Mouse (Mus musculus): ENCODE data around the gene Scn8a. TPM values are rescaled to one million over a fixed set of nuclear protein-coding genes. Genes with fewer than 3 reads are reported as not detected.
A peak's percentile ranks its signal among the peaks of the same experiment; 100 is the strongest.

Gene Scn8a
- polyA plus RNA-seq, 1 experiment from 2014 or later = 0.59 TPM

DNA sequence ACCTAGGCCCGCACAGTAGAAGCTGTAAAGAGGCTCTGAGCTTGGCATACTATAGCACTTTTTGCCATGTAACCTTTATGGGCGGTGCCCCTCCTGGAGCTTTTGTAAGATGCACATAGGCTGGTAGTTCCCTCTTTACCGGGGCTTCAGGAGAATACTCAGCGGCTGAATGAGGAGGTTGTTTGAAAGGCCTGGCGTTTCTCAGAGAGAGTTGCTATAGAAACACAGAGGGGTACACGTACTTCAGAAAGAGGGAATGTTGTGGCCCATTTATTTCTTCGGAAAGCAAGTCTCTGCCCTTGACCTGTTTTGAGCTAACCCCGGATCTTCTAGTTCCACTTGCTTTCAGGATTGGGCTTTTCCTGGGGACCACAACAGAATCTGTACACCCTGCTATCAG lies 83.2 kb downstream of the Scn8a start:
- no peak for TF ChIP-seq CTCF (IDR thresholded peaks at IDR 0.05; ENCODE audit: low read depth)
- no peak overlapping the region for H3K4me3 ChIP-seq (ENCODE audit: low read depth, low read length)
- ATAC-seq = no peak
- no peak overlapping the region for H3K4me2 ChIP-seq (replicated peaks; ENCODE audit: low read depth)
- no peak overlapping the region for H3K27ac ChIP-seq (ENCODE audit: low read depth, low read length)
- no peaks in the 10 kb centered on the region for H3K4me1 ChIP-seq (replicated peaks; ENCODE audit: control insufficient read depth, insufficient read depth, low read length)
- no peaks in the 10 kb centered on the region for H3K27me3 ChIP-seq (replicated peaks; ENCODE audit: control insufficient read depth, insufficient read depth, low read length)
- H3K9ac ChIP-seq (ENCODE audit: low read depth, low read length) = no peak overlapping the region
- no peaks in the 10 kb centered on the region for H3K9me3 ChIP-seq (ENCODE audit: control insufficient read depth)
- no peaks in the 10 kb centered on the region for H3K36me3 ChIP-seq (ENCODE audit: control insufficient read depth, insufficient read depth)
- WGBS = 40% methylated on average over 8 of the region's 8 CpGs

DNA sequence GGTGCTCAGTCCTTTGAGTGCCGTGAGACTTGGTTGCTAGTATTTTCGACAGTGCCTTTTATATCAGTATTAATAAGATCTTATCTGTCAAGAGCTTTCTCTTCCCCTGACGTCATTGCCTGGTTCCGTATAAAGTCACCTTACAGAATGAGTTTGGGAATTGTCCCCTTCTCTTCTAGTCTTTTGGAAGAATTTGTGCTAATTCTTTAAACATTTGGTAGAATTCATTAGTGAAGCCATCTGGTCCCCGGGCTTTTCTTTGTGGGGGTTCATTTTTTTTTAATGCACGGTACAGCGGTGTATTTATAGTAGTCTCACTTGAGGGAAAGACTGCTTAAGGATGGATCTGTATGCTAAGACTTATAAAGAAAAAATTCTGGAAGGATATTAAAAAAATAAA lies 84.3 kb downstream of the Scn8a start:
- Histone ChIP-seq H3K4me2 (replicated peaks; ENCODE audit: low read depth) (no peak overlapping the region), H3K27ac (ENCODE audit: low read depth, low read length) (no peak overlapping the region), H3K4me1 (replicated peaks; ENCODE audit: control insufficient read depth, insufficient read depth, low read length) (no peaks in the 10 kb centered on the region), H3K36me3 (ENCODE audit: control insufficient read depth, insufficient read depth) (no peaks in the 10 kb centered on the region), H3K27me3 (replicated peaks; ENCODE audit: control insufficient read depth, insufficient read depth, low read length) (no peaks in the 10 kb centered on the region), H3K4me3 (ENCODE audit: low read depth, low read length) (no peak overlapping the region), H3K9me3 (ENCODE audit: control insufficient read depth) (no peaks in the 10 kb centered on the region), H3K9ac (ENCODE audit: low read depth, low read length) (no peak overlapping the region)
- no peak for ATAC-seq
- TF ChIP-seq CTCF (IDR thresholded peaks at IDR 0.05; ENCODE audit: low read depth) = no peak
- 81% methylated on average over 7 of the region's 7 CpGs for WGBS

DNA sequence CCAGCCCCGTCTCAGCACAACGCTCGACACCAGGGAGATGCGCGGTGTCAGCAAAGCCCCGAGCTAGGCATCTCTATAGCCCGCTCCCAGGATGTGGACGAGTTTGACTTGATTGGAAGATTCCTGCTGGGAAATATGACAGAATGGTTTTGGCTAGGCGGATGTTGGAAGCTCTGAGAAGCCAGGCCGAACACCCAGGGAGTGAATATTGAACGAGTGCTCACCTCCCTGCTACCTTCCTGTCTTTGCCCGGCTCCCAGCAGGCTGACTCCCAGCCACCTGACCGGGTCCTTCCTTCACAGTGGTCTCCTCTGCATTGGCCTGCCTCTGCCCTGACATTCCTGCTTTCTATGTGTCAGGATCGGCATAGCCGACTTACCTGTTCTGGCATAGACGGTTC lies 85.1 kb downstream of the Scn8a start:
- H3K9me3 ChIP-seq (ENCODE audit: control insufficient read depth) = no peaks in the 10 kb centered on the region
- ATAC-seq = no peak
- no peak overlapping the region for H3K9ac ChIP-seq (ENCODE audit: low read depth, low read length)
- no peak overlapping the region for H3K4me3 ChIP-seq (ENCODE audit: low read depth, low read length)
- H3K27ac ChIP-seq (ENCODE audit: low read depth, low read length) = no peak overlapping the region
- 78% methylated on average over 16 of the region's 16 CpGs for WGBS
- no peaks in the 10 kb centered on the region for H3K4me1 ChIP-seq (replicated peaks; ENCODE audit: control insufficient read depth, insufficient read depth, low read length)
- TF ChIP-seq CTCF (IDR thresholded peaks at IDR 0.05; ENCODE audit: low read depth) = no peak
- H3K27me3 ChIP-seq (replicated peaks; ENCODE audit: control insufficient read depth, insufficient read depth, low read length) = no peaks in the 10 kb centered on the region
- no peaks in the 10 kb centered on the region for H3K36me3 ChIP-seq (ENCODE audit: control insufficient read depth, insufficient read depth)
- H3K4me2 ChIP-seq (replicated peaks; ENCODE audit: low read depth) = no peak overlapping the region

DNA sequence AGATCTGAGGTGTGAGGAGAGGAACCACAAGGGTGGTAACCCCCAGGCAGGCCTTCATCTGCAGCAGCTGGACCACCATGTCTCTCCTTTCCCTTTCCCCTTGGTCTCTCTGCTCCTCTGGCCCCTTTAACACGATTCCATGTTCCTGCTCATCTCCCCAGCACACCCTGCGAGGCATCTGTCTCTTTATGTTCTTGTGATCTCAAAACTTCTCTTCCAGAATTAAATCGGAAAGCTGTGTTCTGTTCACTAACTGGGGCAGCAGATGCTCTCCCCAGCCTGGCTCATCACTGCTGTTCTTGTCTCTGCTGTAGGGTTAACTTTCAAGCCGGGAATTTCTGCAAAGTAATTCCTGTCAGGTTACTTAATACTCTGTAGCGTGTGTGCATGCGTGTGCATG lies 91.3 kb downstream of the Scn8a start:
- H3K36me3 ChIP-seq (ENCODE audit: control insufficient read depth, insufficient read depth) = no peaks in the 10 kb centered on the region
- H3K27me3 ChIP-seq (replicated peaks; ENCODE audit: control insufficient read depth, insufficient read depth, low read length) = no peaks in the 10 kb centered on the region
- no peak for TF ChIP-seq CTCF (IDR thresholded peaks at IDR 0.05; ENCODE audit: low read depth)
- ATAC-seq = no peak
- no peak overlapping the region for H3K9ac ChIP-seq (ENCODE audit: low read depth, low read length)
- no peaks in the 10 kb centered on the region for H3K9me3 ChIP-seq (ENCODE audit: control insufficient read depth)
- no peak overlapping the region for H3K4me3 ChIP-seq (ENCODE audit: low read depth, low read length)
- H3K27ac ChIP-seq (ENCODE audit: low read depth, low read length) = no peak overlapping the region
- H3K4me2 ChIP-seq (replicated peaks; ENCODE audit: low read depth) = no peak overlapping the region
- 88% methylated on average over 6 of the region's 6 CpGs for WGBS
- no peaks in the 10 kb centered on the region for H3K4me1 ChIP-seq (replicated peaks; ENCODE audit: control insufficient read depth, insufficient read depth, low read length)

DNA sequence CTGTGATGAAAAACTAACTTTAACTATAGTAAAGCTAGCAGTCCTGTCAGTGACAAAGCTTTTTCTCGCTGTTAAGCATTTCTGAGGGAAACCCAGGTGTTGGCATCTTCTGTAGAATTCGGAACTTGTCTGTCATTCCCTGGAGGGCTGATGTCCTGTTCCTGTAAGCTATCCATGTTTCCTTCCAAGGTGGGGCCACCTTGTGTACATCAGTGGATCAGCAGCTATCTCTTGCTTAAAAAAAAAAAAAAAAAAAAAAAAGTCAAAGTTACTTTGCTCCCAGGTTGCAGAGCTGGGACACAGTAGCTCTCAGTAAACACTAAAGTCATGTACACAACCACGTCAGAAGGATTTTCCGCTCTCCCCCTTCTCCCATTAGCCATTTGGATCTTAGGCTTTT lies 91.9 kb downstream of the Scn8a start:
- Histone ChIP-seq H3K27ac (ENCODE audit: low read depth, low read length) (no peak overlapping the region), H3K9ac (ENCODE audit: low read depth, low read length) (no peak overlapping the region), H3K9me3 (ENCODE audit: control insufficient read depth) (no peaks in the 10 kb centered on the region), H3K27me3 (replicated peaks; ENCODE audit: control insufficient read depth, insufficient read depth, low read length) (no peaks in the 10 kb centered on the region), H3K36me3 (ENCODE audit: control insufficient read depth, insufficient read depth) (no peaks in the 10 kb centered on the region), H3K4me3 (ENCODE audit: low read depth, low read length) (no peak overlapping the region), H3K4me1 (replicated peaks; ENCODE audit: control insufficient read depth, insufficient read depth, low read length) (no peaks in the 10 kb centered on the region), H3K4me2 (replicated peaks; ENCODE audit: low read depth) (no peak overlapping the region)
- WGBS = 68% methylated on average over 4 of the region's 4 CpGs
- no peak for ATAC-seq
- TF ChIP-seq CTCF (IDR thresholded peaks at IDR 0.05; ENCODE audit: low read depth) = peak; percentile 48

DNA sequence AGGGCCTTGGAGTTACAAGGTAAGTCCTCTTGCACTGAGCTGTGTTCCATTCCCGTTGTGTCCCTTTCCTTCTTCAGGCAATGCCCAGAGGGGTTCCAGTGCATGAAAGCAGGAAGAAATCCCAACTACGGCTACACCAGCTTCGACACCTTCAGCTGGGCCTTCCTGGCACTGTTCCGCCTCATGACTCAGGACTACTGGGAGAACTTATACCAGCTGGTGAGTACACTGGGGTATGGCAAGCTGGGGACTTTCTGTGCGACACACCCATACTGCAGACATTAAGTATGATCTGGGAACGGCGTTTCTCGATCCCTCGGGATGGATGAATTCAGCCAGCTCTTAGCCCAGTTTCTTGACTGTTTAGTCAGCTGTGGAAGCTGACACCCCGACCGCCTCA lies 101.8 kb downstream of the Scn8a start:
- Histone ChIP-seq H3K4me1 (replicated peaks; ENCODE audit: control insufficient read depth, insufficient read depth, low read length) (no peaks in the 10 kb centered on the region), H3K27me3 (replicated peaks; ENCODE audit: control insufficient read depth, insufficient read depth, low read length) (no peaks in the 10 kb centered on the region), H3K9me3 (ENCODE audit: control insufficient read depth) (no peaks in the 10 kb centered on the region), H3K4me2 (replicated peaks; ENCODE audit: low read depth) (no peak overlapping the region), H3K36me3 (ENCODE audit: control insufficient read depth, insufficient read depth) (no peaks in the 10 kb centered on the region), H3K4me3 (ENCODE audit: low read depth, low read length) (no peak overlapping the region), H3K27ac (ENCODE audit: low read depth, low read length) (no peak overlapping the region), H3K9ac (ENCODE audit: low read depth, low read length) (no peak overlapping the region)
- 84% methylated on average over 11 of the region's 11 CpGs for WGBS
- TF ChIP-seq CTCF (IDR thresholded peaks at IDR 0.05; ENCODE audit: low read depth) = no peak
- ATAC-seq = no peak

DNA sequence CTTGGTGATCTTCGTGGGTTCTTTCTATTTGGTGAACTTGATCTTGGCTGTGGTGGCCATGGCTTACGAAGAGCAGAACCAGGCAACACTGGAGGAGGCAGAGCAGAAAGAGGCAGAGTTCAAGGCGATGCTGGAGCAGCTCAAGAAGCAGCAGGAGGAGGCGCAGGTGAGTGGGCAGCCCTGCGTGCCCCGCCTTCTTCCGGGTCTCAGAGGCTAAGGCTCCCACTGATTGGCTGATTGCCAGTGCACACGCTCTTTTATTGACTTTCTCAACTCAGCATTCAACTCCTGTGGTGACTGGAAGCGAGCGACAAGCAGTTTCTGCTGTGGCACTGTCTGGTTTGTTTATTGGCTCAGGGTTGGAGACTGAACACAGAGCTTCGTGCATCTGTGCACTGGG lies 103.1 kb downstream of the Scn8a start:
- Histone ChIP-seq H3K27ac (ENCODE audit: low read depth, low read length) (no peak overlapping the region), H3K36me3 (ENCODE audit: control insufficient read depth, insufficient read depth) (no peaks in the 10 kb centered on the region), H3K27me3 (replicated peaks; ENCODE audit: control insufficient read depth, insufficient read depth, low read length) (no peaks in the 10 kb centered on the region), H3K4me2 (replicated peaks; ENCODE audit: low read depth) (no peak overlapping the region), H3K4me1 (replicated peaks; ENCODE audit: control insufficient read depth, insufficient read depth, low read length) (no peaks in the 10 kb centered on the region), H3K9ac (ENCODE audit: low read depth, low read length) (no peak overlapping the region), H3K9me3 (ENCODE audit: control insufficient read depth) (no peaks in the 10 kb centered on the region), H3K4me3 (ENCODE audit: low read depth, low read length) (no peak overlapping the region)
- peak; percentile 80 for ATAC-seq
- TF ChIP-seq CTCF (IDR thresholded peaks at IDR 0.05; ENCODE audit: low read depth) = peak; percentile 38
- 16% methylated on average over 11 of the region's 11 CpGs for WGBS
